Mouse (Mus musculus) limb, embryonic 13.5 days (tissue): ENCODE results near the gene Pth2. TPM values are rescaled to one million over a fixed set of nuclear protein-coding genes. Genes with fewer than 3 reads are reported as not detected.

Source experiments
- ATAC-seq: fragments of 200-750 bp; cut with Nextera tagmentation; 2 replicates; pipeline ENCODE4 v1.8.0; 2017; ENCODE audit warnings: low read depth, moderate number of reproducible peaks, moderate TSS enrichment; ENCODE audit not compliant: low FRiP score
- H3K27ac ChIP-seq: fragments of 300-500 bp; sonication (generic); 2 replicates; pipeline ENCODE4 v1.5.1; 2015; ENCODE audit warnings: inconsistent platforms, mild to moderate bottlenecking, moderate library complexity
- H3K27me3 ChIP-seq: fragments of 300-500 bp; sonication (generic); 2 replicates; pipeline ENCODE4 v1.6.1; 2015; ENCODE audit warnings: mild to moderate bottlenecking, inconsistent platforms
- H3K36me3 ChIP-seq: fragments of 300-500 bp; sonication (generic); 2 replicates; pipeline ENCODE4 v1.6.1; 2015; ENCODE audit warnings: inconsistent platforms, mild to moderate bottlenecking, moderate library complexity
- H3K4me1 ChIP-seq: fragments of 300-500 bp; sonication (generic); 2 replicates; pipeline ENCODE4 v1.6.1; 2015; ENCODE audit warnings: inconsistent platforms
- H3K4me2 ChIP-seq: fragments of 300-500 bp; sonication (generic); replicated peaks from 2 replicates; pipeline ENCODE4 v1.6.1; 2015; ENCODE audit warnings: inconsistent platforms, mild to moderate bottlenecking, moderate library complexity
- H3K4me3 ChIP-seq: fragments of 300-500 bp; sonication (generic); 2 replicates; pipeline ENCODE4 v1.5.1; 2015; ENCODE audit warnings: moderate library complexity, mild to moderate bottlenecking, inconsistent platforms
- H3K9ac ChIP-seq: fragments of 300-500 bp; sonication (generic); 2 replicates; pipeline ENCODE4 v1.6.1; 2015; ENCODE audit warnings: mild to moderate bottlenecking, inconsistent platforms
- H3K9me3 ChIP-seq: fragments of 300-500 bp; sonication (generic); 2 replicates; pipeline ENCODE4 v1.6.1; 2016; ENCODE audit warnings: inconsistent platforms
- WGBS: fragments of 180-500 bp; shearing (Covaris S2); methylation state at CpG from one replicate; pipeline ENCODE4 v1.1.7; 2015; 5-methylcytosine and 5-hydroxymethylcytosine counted together
- polyA plus RNA-seq: library from polyadenylated mRNA; unstranded; fragments of >200 nt; fragmentation: Nextera tagmentation; extraction: Ambion mirVana; gene quantifications from 2 replicates; pipeline ENCODE4 v1.2.1, GENCODE M21; 2015

Pth2 gene
- polyA plus RNA-seq, 1 experiment from 2014 or later: not detected

- Histone ChIP-seq H3K27ac (peak overlapping the region; percentile 39; the same call in 1 of the 2 replicates), H3K4me2 (peak overlapping the region; percentile 80), H3K4me1 (peaks cover 34% of the 10 kb centered on the region), H3K9ac (0 out of 2 replicates have a peak overlapping the region, but pooled peaks have one; percentile 25), H3K9me3 (no peaks in the 10 kb centered on the region), H3K27me3 (no peaks in the 10 kb centered on the region), H3K4me3 (peak overlapping the region; percentile 64), H3K36me3 (peaks cover 30% of the 10 kb centered on the region)
- 85% methylated on average over 12 of the region's 12 CpGs for WGBS
- 0 out of 2 replicates have a peak, but pooled peaks have one; percentile 0 for ATAC-seq
These were observed 25.7 kb upstream of the Pth2 start for GRCm38 (mm10) chr7:45154993-45155514.

DNA sequence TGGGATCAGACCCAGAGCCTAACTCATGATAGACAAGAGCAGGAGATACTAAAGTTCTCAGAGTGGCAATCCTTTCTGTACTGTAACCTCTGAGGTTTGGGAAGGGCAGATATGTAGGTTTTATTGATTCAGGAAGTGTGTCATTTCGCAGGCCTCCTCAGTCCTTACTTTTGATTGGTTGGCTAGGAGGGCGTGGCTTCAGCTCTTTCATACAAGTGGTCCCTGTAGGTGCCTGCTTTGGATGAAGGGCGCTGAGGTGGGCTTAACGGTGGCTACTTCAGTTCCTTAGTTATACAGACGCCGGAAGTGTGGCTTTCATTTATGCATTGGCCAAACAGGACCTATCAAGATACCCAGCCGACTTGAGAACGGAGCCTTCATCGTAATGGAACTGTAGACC lies 25.2 kb upstream of the Pth2 start:
- H3K27ac ChIP-seq: 0 out of 2 replicates have a peak overlapping the region, but pooled peaks have one; percentile 39
- H3K36me3 ChIP-seq: peaks cover 36% of the 10 kb centered on the region
- H3K9me3 ChIP-seq: no peaks in the 10 kb centered on the region
- no peak overlapping the region for H3K9ac ChIP-seq
- H3K4me3 ChIP-seq: peak overlapping the region; percentile 64; the same call in 1 of the 2 replicates
- no peaks in the 10 kb centered on the region for H3K27me3 ChIP-seq
- ATAC-seq: no peak
- H3K4me1 ChIP-seq: peaks cover 29% of the 10 kb centered on the region
- WGBS: 82% methylated on average over 9 of the region's 9 CpGs
- H3K4me2 ChIP-seq: peak overlapping the region; percentile 80

GRCm38 (mm10) chr7:45156206-45156605 lies 24.6 kb upstream of the Pth2 start:
- Histone ChIP-seq H3K36me3 (peaks cover 39% of the 10 kb centered on the region), H3K9me3 (no peaks in the 10 kb centered on the region), H3K4me2 (no peak overlapping the region), H3K4me3 (no peak overlapping the region), H3K27ac (no peak overlapping the region), H3K27me3 (no peaks in the 10 kb centered on the region), H3K4me1 (peaks cover 23% of the 10 kb centered on the region), H3K9ac (no peak overlapping the region)
- 96% methylated on average over 15 of the region's 15 CpGs for WGBS
- no peak for ATAC-seq

DNA sequence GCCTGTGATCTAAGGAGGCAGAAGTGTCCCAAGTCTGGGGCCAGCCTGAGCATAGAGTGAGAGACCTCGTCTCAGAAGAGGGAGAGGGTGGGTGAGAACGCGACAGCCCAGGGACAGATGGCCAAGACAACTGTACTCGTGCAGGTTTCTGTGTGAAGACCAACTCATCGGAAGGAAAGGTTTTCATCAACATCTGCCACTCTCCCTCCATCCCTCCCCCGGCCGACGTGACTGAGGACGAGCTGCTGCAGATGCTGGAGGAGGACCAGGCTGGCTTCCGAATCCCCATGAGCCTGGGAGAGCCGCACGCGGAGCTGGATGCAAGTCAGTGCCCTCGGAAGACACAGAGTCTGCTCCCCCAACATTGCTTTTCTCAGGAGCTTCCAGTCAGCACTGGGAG lies 23.3 kb upstream of the Pth2 start:
- H3K4me3 ChIP-seq: no peak overlapping the region
- peaks cover 1% of the 10 kb centered on the region for H3K27me3 ChIP-seq
- H3K9me3 ChIP-seq: no peaks in the 10 kb centered on the region
- H3K27ac ChIP-seq: no peak overlapping the region
- H3K36me3 ChIP-seq: peaks cover 39% of the 10 kb centered on the region
- WGBS: 86% methylated on average over 14 of the region's 14 CpGs
- H3K4me1 ChIP-seq: peaks cover 19% of the 10 kb centered on the region
- H3K9ac ChIP-seq: no peak overlapping the region
- no peak overlapping the region for H3K4me2 ChIP-seq
- no peak for ATAC-seq

DNA sequence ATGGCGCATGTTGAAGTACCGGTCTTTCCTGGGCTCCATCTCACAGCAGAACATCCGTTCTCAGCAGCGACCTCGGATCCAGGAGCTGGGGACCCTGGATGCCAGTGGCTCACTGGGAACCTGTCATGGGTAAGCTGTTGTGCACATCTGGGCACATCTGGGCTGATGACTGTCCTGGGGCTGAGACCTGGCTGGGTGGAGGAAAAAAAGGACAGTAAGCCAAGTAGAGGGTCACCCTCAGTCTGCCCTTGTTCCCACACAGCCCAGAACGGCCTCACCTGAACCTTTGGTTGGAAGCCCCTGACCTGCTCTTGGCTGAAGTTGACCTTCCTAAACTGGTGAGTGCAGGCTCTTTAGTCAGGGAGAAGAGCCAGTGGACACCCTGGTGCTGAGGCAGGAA lies 21.8 kb upstream of the Pth2 start:
- H3K36me3 ChIP-seq: peaks cover 39% of the 10 kb centered on the region
- no peak for ATAC-seq
- 96% methylated on average over 6 of the region's 6 CpGs for WGBS
- no peak overlapping the region for H3K4me2 ChIP-seq
- H3K9me3 ChIP-seq: no peaks in the 10 kb centered on the region
- H3K4me1 ChIP-seq: peaks cover 20% of the 10 kb centered on the region
- no peak overlapping the region for H3K9ac ChIP-seq
- H3K27me3 ChIP-seq: peaks cover 17% of the 10 kb centered on the region
- H3K27ac ChIP-seq: no peak overlapping the region
- H3K4me3 ChIP-seq: no peak overlapping the region

DNA sequence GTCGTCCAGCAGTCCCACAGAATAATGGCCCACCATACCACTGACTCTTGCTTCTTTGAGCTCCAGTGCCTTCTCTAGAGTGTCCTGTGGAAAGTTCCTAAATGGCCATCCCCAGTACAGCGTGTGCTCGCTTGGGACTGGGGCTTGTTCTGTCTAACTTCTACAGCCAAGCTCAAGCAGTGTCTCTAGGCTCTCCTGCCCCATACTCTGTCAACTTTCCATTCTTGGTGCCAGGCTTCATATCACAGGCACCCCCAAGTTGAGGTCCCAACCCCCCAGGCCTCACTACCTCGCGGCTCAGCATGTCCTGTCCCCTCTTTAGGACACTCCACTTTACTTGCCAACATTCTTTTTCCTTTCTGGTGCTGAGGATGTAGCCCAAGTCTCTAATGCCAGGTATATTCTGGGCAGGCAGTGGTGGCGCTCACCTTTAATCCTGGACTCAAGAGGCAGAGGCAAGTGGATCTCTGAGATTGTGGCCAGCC lies 20.4 kb upstream of the Pth2 start:
- peaks cover 30% of the 10 kb centered on the region for H3K27me3 ChIP-seq
- H3K4me1 ChIP-seq: peaks cover 15% of the 10 kb centered on the region
- no peaks in the 10 kb centered on the region for H3K9me3 ChIP-seq
- no peak overlapping the region for H3K27ac ChIP-seq
- H3K9ac ChIP-seq: no peak overlapping the region
- no peak for ATAC-seq
- no peak overlapping the region for H3K4me3 ChIP-seq
- peaks cover 39% of the 10 kb centered on the region for H3K36me3 ChIP-seq
- no peak overlapping the region for H3K4me2 ChIP-seq
- 91% methylated on average over 6 of the region's 6 CpGs for WGBS

DNA sequence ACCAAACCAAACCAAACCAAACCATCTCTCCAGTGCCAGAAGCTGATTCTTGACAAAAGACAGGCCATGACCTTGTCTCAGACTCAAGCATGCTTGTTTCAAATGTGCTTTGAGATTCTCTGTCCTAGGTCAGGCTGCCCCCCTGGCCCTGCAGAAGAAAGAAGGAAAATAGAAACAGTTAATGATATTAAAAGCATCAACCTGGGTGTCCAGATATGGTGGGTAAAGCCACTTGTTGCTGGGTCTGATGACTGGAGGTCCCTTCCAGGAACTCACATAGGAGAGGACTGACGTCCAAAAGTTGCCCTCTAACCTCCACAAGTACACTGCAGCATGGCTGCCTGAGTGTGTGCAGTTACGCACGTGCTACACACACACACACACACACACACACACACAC lies 19.9 kb upstream of the Pth2 start:
- Histone ChIP-seq H3K9ac (no peak overlapping the region), H3K36me3 (peaks cover 39% of the 10 kb centered on the region), H3K4me3 (no peak overlapping the region), H3K27ac (no peak overlapping the region), H3K27me3 (peaks cover 35% of the 10 kb centered on the region), H3K4me1 (peaks cover 13% of the 10 kb centered on the region), H3K9me3 (no peaks in the 10 kb centered on the region), H3K4me2 (no peak overlapping the region)
- no peak for ATAC-seq
- WGBS: 92% methylated on average over 3 of the region's 3 CpGs

DNA sequence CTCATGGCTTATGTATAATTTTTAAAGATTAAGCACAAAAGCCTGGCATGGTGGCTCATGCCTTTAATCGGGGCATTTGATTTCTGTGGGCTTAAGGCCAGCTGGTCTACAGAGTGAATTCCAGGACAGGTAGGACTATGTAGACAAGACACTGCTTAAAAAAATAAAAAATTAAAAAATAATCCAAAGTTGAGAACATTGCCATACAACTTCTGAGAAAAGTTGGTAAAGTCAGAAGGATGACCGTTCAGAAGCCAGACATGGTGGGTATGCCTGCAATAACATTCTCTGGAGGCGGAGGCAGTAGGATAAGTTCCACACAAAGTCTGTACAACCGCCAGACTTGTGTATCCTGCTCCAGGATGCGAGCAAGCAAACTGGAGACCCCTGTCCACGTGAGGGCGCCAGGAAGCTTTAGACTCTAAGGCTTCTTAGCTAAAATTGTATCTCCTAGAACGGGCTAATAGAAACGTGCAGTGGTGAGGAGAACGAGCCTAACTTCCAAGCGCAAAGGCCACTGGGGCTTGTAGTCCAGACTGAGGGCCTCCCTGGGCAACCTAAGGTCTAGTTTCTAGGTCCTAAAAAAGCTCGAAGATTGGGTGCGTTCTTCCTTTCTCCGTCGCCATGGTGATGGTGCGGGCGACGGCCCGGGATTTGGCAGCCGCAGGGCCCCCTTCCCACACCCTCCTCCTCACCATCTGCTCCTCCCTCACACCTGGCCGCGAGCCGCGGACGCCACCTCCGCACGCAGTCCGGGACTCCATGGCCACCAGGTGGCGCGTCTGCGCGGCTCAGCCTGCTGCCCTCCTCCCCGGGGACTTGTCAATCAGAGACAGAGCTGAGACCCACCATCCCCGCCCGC lies 19.0 kb upstream of the Pth2 start:
- H3K4me2 ChIP-seq: peak overlapping the region; percentile 72
- H3K27me3 ChIP-seq: peaks cover 45% of the 10 kb centered on the region
- no peak overlapping the region for H3K27ac ChIP-seq
- H3K4me3 ChIP-seq: peak overlapping the region; percentile 40
- 5% methylated on average over 35 of the region's 35 CpGs for WGBS
- peak; percentile 93 for ATAC-seq
- no peaks in the 10 kb centered on the region for H3K9me3 ChIP-seq
- peaks cover 13% of the 10 kb centered on the region for H3K4me1 ChIP-seq
- H3K9ac ChIP-seq: peak overlapping the region; percentile 48; the same call in 1 of the 2 replicates
- peaks cover 39% of the 10 kb centered on the region for H3K36me3 ChIP-seq

DNA sequence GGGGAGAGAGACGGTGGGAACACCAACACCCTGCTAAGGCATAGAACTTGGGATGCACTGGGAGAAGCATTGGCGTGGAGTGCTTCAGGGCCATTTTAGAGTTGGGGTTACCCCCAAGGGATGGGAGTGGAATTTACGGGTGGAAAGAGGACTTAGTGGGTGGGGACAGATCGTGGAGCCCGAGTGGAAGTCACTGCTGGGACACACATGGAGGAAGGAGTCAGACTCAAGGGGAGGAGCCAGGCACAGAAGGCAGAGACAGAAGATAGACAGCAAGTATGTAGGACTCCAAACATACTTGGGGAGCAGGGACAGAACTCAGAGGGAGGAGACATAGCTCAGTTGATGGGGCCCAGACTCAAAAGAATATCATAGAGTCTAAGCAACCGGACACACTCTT lies 18.2 kb upstream of the Pth2 start:
- Histone ChIP-seq H3K9ac (peak overlapping the region; percentile 48; the same call in 1 of the 2 replicates), H3K27ac (no peak overlapping the region), H3K9me3 (no peaks in the 10 kb centered on the region), H3K4me2 (peak overlapping the region; percentile 72), H3K4me3 (peak overlapping the region; percentile 40), H3K36me3 (peaks cover 34% of the 10 kb centered on the region), H3K4me1 (peaks cover 13% of the 10 kb centered on the region), H3K27me3 (peaks cover 52% of the 10 kb centered on the region)
- WGBS: 25% methylated on average over 6 of the region's 6 CpGs
- 0 out of 2 replicates have a peak, but pooled peaks have one; percentile 2 for ATAC-seq

DNA sequence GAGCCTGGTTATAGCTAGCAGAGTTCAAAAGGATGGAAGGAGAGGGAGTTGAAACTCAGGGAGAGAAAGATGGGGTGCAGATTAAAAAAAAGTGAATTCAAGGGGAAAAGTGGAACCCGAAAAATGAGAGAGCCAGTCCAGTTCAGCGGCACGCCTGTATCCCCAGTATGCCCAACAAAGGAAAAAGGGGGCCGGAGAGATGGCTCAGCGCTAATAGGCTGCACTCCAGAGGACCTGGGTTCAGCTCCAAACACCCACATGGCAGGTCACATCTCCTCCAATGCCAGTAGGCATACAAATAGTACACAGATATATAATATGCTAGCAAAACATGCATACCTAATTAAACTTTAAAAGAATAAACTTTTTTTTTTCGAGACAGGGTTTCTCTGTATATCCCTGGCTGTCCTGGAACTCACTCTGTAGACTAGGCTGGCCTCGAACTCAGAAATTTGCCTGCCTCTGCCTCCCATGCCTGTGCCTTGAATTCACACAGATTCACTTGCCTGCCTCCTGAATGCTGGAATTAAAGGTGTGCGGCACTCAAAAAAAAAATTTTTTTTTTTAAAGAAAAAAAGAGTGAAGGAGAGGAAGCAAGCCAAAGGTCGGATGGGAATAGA lies 17.7 kb upstream of the Pth2 start:
- ATAC-seq: no peak
- Histone ChIP-seq H3K4me2 (peak overlapping the region; percentile 72; the same call in 1 of the 2 replicates), H3K36me3 (peaks cover 28% of the 10 kb centered on the region)

GRCm38 (mm10) chr7:45163735-45164490 lies 16.9 kb upstream of the Pth2 start, which contains the start of gene Slc17a7:
Gene Slc17a7 (plus strand): TSS chr7:45163949.
- no peak for ATAC-seq
- 2% methylated on average over 34 of the region's 41 CpGs for WGBS

More for the DNA sequence above, 17.7 kb upstream of the Pth2 start:
- no peaks in the 10 kb centered on the region for H3K9me3 ChIP-seq
- WGBS: 69% methylated on average over 9 of the region's 9 CpGs
- peaks cover 13% of the 10 kb centered on the region for H3K4me1 ChIP-seq
- H3K27me3 ChIP-seq: peaks cover 58% of the 10 kb centered on the region
- H3K27ac ChIP-seq: no peak overlapping the region
- no peak overlapping the region for H3K9ac ChIP-seq
- H3K4me3 ChIP-seq: peak overlapping the region; percentile 47

More at GRCm38 (mm10) chr7:45163735-45164490, 16.9 kb upstream of the Pth2 start, which contains the start of gene Slc17a7:
- Histone ChIP-seq H3K27me3 (peaks cover 66% of the 10 kb centered on the region), H3K27ac (no peak within 1 kb of the TSS), H3K36me3 (peaks cover 20% of the 10 kb centered on the region), H3K4me3 (peak within 1 kb of the TSS; percentile 47), H3K4me1 (peaks cover 13% of the 10 kb centered on the region), H3K4me2 (peak within 1 kb of the TSS; percentile 73), H3K9ac (peak within 1 kb of the TSS; percentile 59), H3K9me3 (peaks cover 4% of the 10 kb centered on the region; the same call in 1 of the 2 replicates)
